ENCODE assay signal across 1 mouse cellular context in the genomic region with DNA sequence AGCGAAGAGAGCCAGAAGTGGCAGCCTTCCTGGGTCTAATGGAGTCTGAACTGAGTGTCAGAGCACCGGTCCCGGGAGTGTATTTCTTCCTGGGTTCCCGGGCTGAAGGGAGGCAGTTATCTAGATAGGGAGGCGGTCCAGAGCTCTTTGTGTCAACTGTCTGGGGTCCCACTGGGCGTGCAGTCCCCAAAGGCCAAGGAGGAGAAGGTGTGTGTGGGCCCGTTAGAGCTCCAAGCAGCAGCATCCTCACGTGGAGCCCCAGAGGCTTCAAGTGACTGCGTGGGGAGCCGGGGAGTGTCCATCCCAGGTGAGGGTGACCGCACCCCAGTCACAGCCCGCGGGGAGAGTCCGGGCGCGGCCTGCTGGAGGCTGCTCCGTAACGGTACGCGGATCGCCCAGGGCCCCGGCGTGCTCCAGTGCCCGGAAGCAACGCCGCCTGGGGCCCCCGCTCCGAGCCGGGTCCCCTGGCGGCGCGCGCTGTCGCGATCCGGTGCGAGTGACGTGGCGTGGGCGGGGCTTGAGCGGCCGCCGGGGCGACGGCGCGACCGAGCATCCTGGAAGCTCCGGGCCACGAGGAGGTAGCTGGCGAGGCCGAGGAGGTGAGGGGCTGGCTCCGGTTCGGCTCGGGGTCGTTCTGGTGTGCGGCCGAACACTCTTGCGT.
TF ChIP-seq lines count a peak whose summit lies in the region.

A gene (plus strand): TSS at position 502 of the 661 bp plus-strand sequence.

TF ChIP-seq in CH12.LX, 34 proteins besides CTCF, POLR2A, EP300 and RAD21 (continued from another document):
- TF ChIP-seq ZMIZ1 (IDR thresholded peaks at IDR 0.05; ENCODE audit: low read depth, low read length) = peak; percentile 68
- peak; percentile 80; the same call in 1 of the 2 replicates for TF ChIP-seq SIN3A (IDR thresholded peaks at IDR 0.05; ENCODE audit: low read length)
- no peak for TF ChIP-seq JUN (IDR thresholded peaks at IDR 0.05; ENCODE audit: insufficient read depth, low read depth, low read length)
- TF ChIP-seq POLR2AphosphoS2 (IDR thresholded peaks at IDR 0.05; ENCODE audit: low read depth, low read length) = peak; percentile 79; the same call in 1 of the 2 replicates
- TF ChIP-seq NRF1 (IDR thresholded peaks at IDR 0.05; ENCODE audit: low read depth, low read length) = peak; percentile 61
- TF ChIP-seq NELFE (IDR thresholded peaks at IDR 0.05; ENCODE audit: low read depth, low read length) = peak; percentile 92
- no peak for TF ChIP-seq ETS1 (conservative IDR thresholded peaks at IDR 0.05; ENCODE audit: low read depth, low read length)
- no peak for TF ChIP-seq MAZ (IDR thresholded peaks at IDR 0.05; ENCODE audit: low read depth, low read length)
- TF ChIP-seq TBP (conservative IDR thresholded peaks at IDR 0.05; ENCODE audit: low read depth, low read length) = no peak
- TF ChIP-seq MYC (IDR thresholded peaks at IDR 0.05; ENCODE audit: low read depth, low read length) = peak; percentile 36; the same call in 1 of the 2 replicates
- TF ChIP-seq RCOR1 (conservative IDR thresholded peaks at IDR 0.05; ENCODE audit: low read depth, low read length) = no peak
- no peak; the same call in none of the 2 replicates for TF ChIP-seq BHLHE40 (IDR thresholded peaks at IDR 0.05; ENCODE audit: low read depth, low read length)
- no peak; the same call in 1 of the 2 replicates for TF ChIP-seq IRF4 (IDR thresholded peaks at IDR 0.05; ENCODE audit: low read depth, low read length)
- TF ChIP-seq USF1 (IDR thresholded peaks at IDR 0.05; ENCODE audit: low read depth, low read length) = no peak
- no peak for TF ChIP-seq KAT2A (IDR thresholded peaks at IDR 0.05; ENCODE audit: insufficient replicate concordance, low read length)
- peak; percentile 87 for TF ChIP-seq ELF1 (IDR thresholded peaks at IDR 0.05; ENCODE audit: low read depth, low read length)
- no peak for TF ChIP-seq JUND (conservative IDR thresholded peaks at IDR 0.05; ENCODE audit: low read depth, low read length)
- no peak for TF ChIP-seq SMC3 (IDR thresholded peaks at IDR 0.05; ENCODE audit: low read depth, low read length)
- TF ChIP-seq HCFC1 (IDR thresholded peaks at IDR 0.05; ENCODE audit: low read depth, low read length) = peak; percentile 54; the same call in 1 of the 2 replicates
- peak; percentile 86 for TF ChIP-seq MAX (IDR thresholded peaks at IDR 0.05; ENCODE audit: low read length)
- no peak for TF ChIP-seq ZC3H11A (IDR thresholded peaks at IDR 0.05; ENCODE audit: low read depth, low read length)
